Mouse (Mus musculus): ENCODE measurements around the gene Gdf1. TPM values are rescaled to one million over a fixed set of nuclear protein-coding genes. Genes with fewer than 3 reads are reported as not detected.

Gdf1 gene
- polyA plus RNA-seq (2011; ENCODE audit: insufficient read length, low read depth, missing spikeins), result not detected in 2 replicates

GRCm38 (mm10) chr8:70329124-70329834 lies at the start of gene Gdf1:
TSS of gene Gdf1 (plus strand) at chr8:70329817.
- Histone ChIP-seq H3K4me3 (ENCODE audit: insufficient read depth, low read length) (no peak within 1 kb of the TSS), H3K4me1 (ENCODE audit: control insufficient read depth, insufficient read depth, low read length) (no peaks in the 10 kb centered on the region), H3K27ac (ENCODE audit: insufficient read depth, low read length) (no peak within 1 kb of the TSS)
- TF ChIP-seq CTCF (IDR thresholded peaks at IDR 0.05; ENCODE audit: borderline replicate concordance, insufficient read depth, low read length), result no peak
- no peak for TF ChIP-seq POLR2A (IDR thresholded peaks at IDR 0.05; ENCODE audit: low read depth, low read length)

GRCm38 (mm10) chr8:70281001-70281400 lies 48.6 kb upstream of the Gdf1 start:
- Histone ChIP-seq H3K27ac (ENCODE audit: insufficient read depth, low read length) (no peak overlapping the region), H3K4me1 (ENCODE audit: control insufficient read depth, insufficient read depth, low read length) (no peaks in the 10 kb centered on the region), H3K4me3 (ENCODE audit: insufficient read depth, low read length) (no peak overlapping the region)
- TF ChIP-seq POLR2A (IDR thresholded peaks at IDR 0.05; ENCODE audit: low read depth, low read length), result no peak
- no peak for TF ChIP-seq CTCF (IDR thresholded peaks at IDR 0.05; ENCODE audit: borderline replicate concordance, insufficient read depth, low read length)

- no peaks in the 10 kb centered on the region for H3K4me1 ChIP-seq (ENCODE audit: control insufficient read depth, insufficient read depth, low read length)
- H3K4me3 ChIP-seq (ENCODE audit: insufficient read depth, low read length), result peak within 1 kb of the TSS; percentile 70
- TF ChIP-seq POLR2A (IDR thresholded peaks at IDR 0.05; ENCODE audit: low read depth, low read length) (peak; percentile 77), CTCF (IDR thresholded peaks at IDR 0.05; ENCODE audit: borderline replicate concordance, insufficient read depth, low read length) (peak; percentile 44; the same call in 1 of the 2 replicates)
- H3K27ac ChIP-seq (ENCODE audit: insufficient read depth, low read length), result peak within 1 kb of the TSS; percentile 29
These were observed 46.9 kb upstream of the Gdf1 start, which contains the start of gene Homer3 for GRCm38 (mm10) chr8:70282603-70283135. TSS of gene Homer3 (plus strand) at chr8:70282827.

GRCm38 (mm10) chr8:70283136-70284077 lies 46.2 kb upstream of the Gdf1 start:
- H3K4me3 ChIP-seq (ENCODE audit: insufficient read depth, low read length), result peak overlapping the region; percentile 70
- H3K27ac ChIP-seq (ENCODE audit: insufficient read depth, low read length), result peak overlapping the region; percentile 29
- TF ChIP-seq POLR2A (IDR thresholded peaks at IDR 0.05; ENCODE audit: low read depth, low read length), result peak; percentile 7; the same call in 1 of the 2 replicates
- TF ChIP-seq CTCF (IDR thresholded peaks at IDR 0.05; ENCODE audit: borderline replicate concordance, insufficient read depth, low read length), result no peak
- no peaks in the 10 kb centered on the region for H3K4me1 ChIP-seq (ENCODE audit: control insufficient read depth, insufficient read depth, low read length)

- Histone ChIP-seq H3K4me1 (ENCODE audit: control insufficient read depth, insufficient read depth, low read length) (no peaks in the 10 kb centered on the region), H3K4me3 (ENCODE audit: insufficient read depth, low read length) (peak overlapping the region; percentile 7; the same call in 1 of the 2 replicates), H3K27ac (ENCODE audit: insufficient read depth, low read length) (no peak overlapping the region)
- TF ChIP-seq POLR2A (IDR thresholded peaks at IDR 0.05; ENCODE audit: low read depth, low read length), result no peak
- no peak for TF ChIP-seq CTCF (IDR thresholded peaks at IDR 0.05; ENCODE audit: borderline replicate concordance, insufficient read depth, low read length)
These were observed 45.2 kb upstream of the Gdf1 start for GRCm38 (mm10) chr8:70284421-70284820.

- Histone ChIP-seq H3K4me1 (ENCODE audit: control insufficient read depth, insufficient read depth, low read length) (no peaks in the 10 kb centered on the region), H3K4me3 (ENCODE audit: insufficient read depth, low read length) (no peak overlapping the region), H3K27ac (ENCODE audit: insufficient read depth, low read length) (no peak overlapping the region)
- TF ChIP-seq POLR2A (IDR thresholded peaks at IDR 0.05; ENCODE audit: low read depth, low read length) (no peak), CTCF (IDR thresholded peaks at IDR 0.05; ENCODE audit: borderline replicate concordance, insufficient read depth, low read length) (no peak)
These were observed 44.3 kb upstream of the Gdf1 start for GRCm38 (mm10) chr8:70285304-70285703.

GRCm38 (mm10) chr8:70286737-70287136 lies 42.9 kb upstream of the Gdf1 start:
- Histone ChIP-seq H3K4me3 (ENCODE audit: insufficient read depth, low read length) (no peak overlapping the region), H3K27ac (ENCODE audit: insufficient read depth, low read length) (no peak overlapping the region), H3K4me1 (ENCODE audit: control insufficient read depth, insufficient read depth, low read length) (no peaks in the 10 kb centered on the region)
- TF ChIP-seq POLR2A (IDR thresholded peaks at IDR 0.05; ENCODE audit: low read depth, low read length), result no peak
- peak; percentile 47; the same call in 1 of the 2 replicates for TF ChIP-seq CTCF (IDR thresholded peaks at IDR 0.05; ENCODE audit: borderline replicate concordance, insufficient read depth, low read length)

- no peak overlapping the region for H3K27ac ChIP-seq (ENCODE audit: insufficient read depth, low read length)
- no peak overlapping the region for H3K4me3 ChIP-seq (ENCODE audit: insufficient read depth, low read length)
- peak; percentile 27; the same call in 1 of the 2 replicates for TF ChIP-seq POLR2A (IDR thresholded peaks at IDR 0.05; ENCODE audit: low read depth, low read length)
- no peak for TF ChIP-seq CTCF (IDR thresholded peaks at IDR 0.05; ENCODE audit: borderline replicate concordance, insufficient read depth, low read length)
- no peaks in the 10 kb centered on the region for H3K4me1 ChIP-seq (ENCODE audit: control insufficient read depth, insufficient read depth, low read length)
These were observed 35.6 kb upstream of the Gdf1 start for GRCm38 (mm10) chr8:70293988-70294405.

- no peak overlapping the region for H3K4me3 ChIP-seq (ENCODE audit: insufficient read depth, low read length)
- peaks cover 4% of the 10 kb centered on the region; the same call in 1 of the 2 replicates for H3K4me1 ChIP-seq (ENCODE audit: control insufficient read depth, insufficient read depth, low read length)
These were observed 28.7 kb upstream of the Gdf1 start for GRCm38 (mm10) chr8:70300881-70301280.

More at GRCm38 (mm10) chr8:70300881-70301280, 28.7 kb upstream of the Gdf1 start:
- TF ChIP-seq CTCF (IDR thresholded peaks at IDR 0.05; ENCODE audit: borderline replicate concordance, insufficient read depth, low read length) (no peak), POLR2A (IDR thresholded peaks at IDR 0.05; ENCODE audit: low read depth, low read length) (no peak)
- H3K27ac ChIP-seq (ENCODE audit: insufficient read depth, low read length), result no peak overlapping the region
